Mouse (Mus musculus): ENCODE results near the gene Rep15. TPM values are rescaled to one million over a fixed set of nuclear protein-coding genes. Genes with fewer than 3 reads are reported as not detected.
A peak's percentile ranks its signal among the peaks of the same experiment; 100 is the strongest.

Gene Rep15
- polyA plus RNA-seq, 1 experiment from 2014 or later: 10.4 TPM

DNA sequence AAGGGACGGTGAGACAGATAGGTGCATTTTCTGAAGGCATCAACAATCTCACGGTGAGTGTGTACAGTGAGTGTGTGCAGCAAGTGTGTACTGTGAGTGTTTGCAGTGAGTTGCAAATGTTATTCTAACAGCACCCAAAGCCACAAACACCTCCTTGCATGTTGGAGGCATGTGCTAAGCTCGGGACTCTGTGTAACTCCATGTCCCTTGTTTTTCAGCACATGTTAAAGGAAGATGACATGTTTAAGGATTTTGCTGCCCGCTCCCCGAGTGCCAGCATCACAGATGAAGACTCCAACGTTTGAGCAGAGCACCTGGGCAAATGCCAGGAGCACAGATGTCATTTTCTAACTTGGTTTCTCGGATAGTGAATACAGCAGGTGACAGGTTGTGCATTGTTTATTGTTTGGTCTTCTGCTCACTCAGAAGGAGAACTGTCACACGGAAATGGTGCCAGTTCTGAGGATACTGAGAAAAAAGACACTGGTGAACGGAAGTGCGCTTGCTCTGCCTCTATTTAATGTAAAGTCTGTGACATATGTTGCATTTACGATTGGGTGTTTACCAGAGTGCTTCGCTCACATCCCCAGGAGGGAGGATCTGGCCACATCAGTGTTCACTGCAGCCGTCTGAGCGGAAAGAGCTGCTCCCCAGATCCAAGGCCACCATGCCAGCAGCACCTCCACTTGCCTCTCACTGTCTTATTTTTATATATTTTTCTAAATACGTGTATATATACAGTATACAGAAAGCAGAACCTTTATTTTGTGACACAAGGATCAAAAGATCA is 2.1 kb upstream of the Rep15 start:
- no peak overlapping the region for H3K4me3 ChIP-seq (ENCODE audit: low read depth, low read length)
- no peak for ATAC-seq
- H3K27me3 ChIP-seq (replicated peaks; ENCODE audit: control insufficient read depth, insufficient read depth, low read length): no peaks in the 10 kb centered on the region
- H3K9me3 ChIP-seq (ENCODE audit: control insufficient read depth): no peaks in the 10 kb centered on the region
- no peak overlapping the region for H3K27ac ChIP-seq (ENCODE audit: low read depth, low read length)
- H3K4me1 ChIP-seq (replicated peaks; ENCODE audit: control insufficient read depth, insufficient read depth, low read length): no peaks in the 10 kb centered on the region
- no peak for TF ChIP-seq CTCF (IDR thresholded peaks at IDR 0.05; ENCODE audit: low read depth)
- H3K4me2 ChIP-seq (replicated peaks; ENCODE audit: low read depth): no peak overlapping the region
- no peak overlapping the region for H3K9ac ChIP-seq (ENCODE audit: low read depth, low read length)
- WGBS: 88% methylated on average over 15 of the region's 15 CpGs
- peaks cover 48% of the 10 kb centered on the region for H3K36me3 ChIP-seq (ENCODE audit: control insufficient read depth, insufficient read depth)

DNA sequence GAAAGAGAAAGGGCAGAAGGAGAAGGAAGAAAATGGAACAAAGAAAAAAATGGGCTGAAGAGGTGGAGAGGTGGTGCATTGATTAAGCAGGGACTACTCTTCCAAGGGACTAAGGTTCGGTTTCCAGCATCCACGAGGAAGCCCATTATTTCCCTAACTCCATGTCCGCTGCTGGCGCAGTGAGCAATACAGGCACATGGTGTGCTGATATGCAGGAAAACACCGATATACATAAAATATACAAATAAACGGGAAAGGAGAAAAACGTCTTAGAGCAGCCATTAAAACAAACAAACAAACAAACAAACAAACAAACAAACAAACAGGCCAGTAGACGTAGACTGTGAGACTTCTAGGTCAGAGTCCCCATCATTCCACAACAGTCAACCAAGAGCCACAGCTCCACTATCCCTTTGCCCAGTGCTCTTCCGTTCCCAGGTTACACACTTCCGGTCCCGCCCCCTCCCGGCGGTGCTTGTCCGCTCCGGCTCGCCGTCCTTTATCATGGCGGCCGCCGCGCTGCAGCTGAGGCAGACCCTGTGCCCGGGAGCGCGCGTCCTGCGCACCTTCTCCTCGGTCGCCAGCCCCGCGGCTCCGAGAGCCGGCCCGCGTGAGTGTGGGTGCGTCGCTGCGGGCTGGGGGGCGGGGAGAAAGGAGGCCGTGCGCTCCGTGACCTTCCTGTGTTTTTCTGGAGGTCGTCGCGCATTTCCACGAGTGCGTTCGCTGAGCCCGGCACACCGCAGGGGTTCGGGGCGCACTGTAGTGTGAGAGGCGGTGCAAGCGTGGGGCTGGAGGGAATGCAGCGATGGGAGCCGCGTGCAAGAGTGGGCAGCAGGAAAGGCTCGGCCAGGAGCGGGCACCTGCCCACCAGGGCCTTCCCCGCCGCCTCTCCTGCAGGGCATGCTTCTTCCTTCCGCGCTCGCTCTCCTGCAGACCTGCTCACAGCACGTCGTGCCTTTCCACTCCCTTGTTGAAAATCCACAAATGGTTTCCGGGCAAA is 10.2 kb downstream of the Rep15 start, which contains the start of gene Mrps35:
TSS of gene Mrps35 (plus strand) at position 474 of the 1,000 bp plus-strand sequence.
- ATAC-seq: peak; percentile 98
- peaks cover 9% of the 10 kb centered on the region for H3K4me1 ChIP-seq (replicated peaks; ENCODE audit: control insufficient read depth, insufficient read depth, low read length)
- no peaks in the 10 kb centered on the region for H3K9me3 ChIP-seq (ENCODE audit: control insufficient read depth)
- H3K27ac ChIP-seq (ENCODE audit: low read depth, low read length): peak within 1 kb of the TSS; percentile 87
- H3K27me3 ChIP-seq (replicated peaks; ENCODE audit: control insufficient read depth, insufficient read depth, low read length): no peaks in the 10 kb centered on the region
- H3K4me2 ChIP-seq (replicated peaks; ENCODE audit: low read depth): peak within 1 kb of the TSS; percentile 77
- peak; percentile 40 for TF ChIP-seq CTCF (IDR thresholded peaks at IDR 0.05; ENCODE audit: low read depth)
- peak within 1 kb of the TSS; percentile 93 for H3K4me3 ChIP-seq (ENCODE audit: low read depth, low read length)
- peak within 1 kb of the TSS; percentile 96 for H3K9ac ChIP-seq (ENCODE audit: low read depth, low read length)
- 3% methylated on average over 65 of the region's 66 CpGs for WGBS
- H3K36me3 ChIP-seq (ENCODE audit: control insufficient read depth, insufficient read depth): peaks cover 15% of the 10 kb centered on the region; the same call in 1 of the 2 replicates

DNA sequence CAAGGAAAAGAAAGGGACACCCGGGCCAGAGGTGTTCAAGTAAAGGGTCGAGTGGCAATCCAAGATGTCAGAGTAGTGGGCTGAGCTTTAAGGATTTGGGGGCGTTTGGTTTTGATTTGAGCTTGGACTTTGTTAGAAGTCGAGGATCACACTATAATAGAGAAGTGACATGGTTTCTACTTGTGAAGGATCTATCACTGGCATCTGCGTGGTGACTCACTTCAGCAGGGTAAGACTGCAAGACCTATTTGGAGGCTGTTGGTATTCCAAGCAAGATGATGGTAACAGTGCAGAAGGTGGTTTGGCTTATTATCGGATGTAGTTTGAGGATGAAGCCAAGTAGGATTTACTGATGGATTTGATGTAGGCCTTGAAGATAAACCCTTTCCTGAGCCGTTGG is 11.2 kb downstream of the Rep15 start:
- 37% methylated on average over 7 of the region's 7 CpGs for WGBS
- Histone ChIP-seq H3K27me3 (replicated peaks; ENCODE audit: control insufficient read depth, insufficient read depth, low read length) (no peaks in the 10 kb centered on the region), H3K4me2 (replicated peaks; ENCODE audit: low read depth) (peak overlapping the region; percentile 77), H3K27ac (ENCODE audit: low read depth, low read length) (0 out of 2 replicates have a peak overlapping the region, but pooled peaks have one; percentile 87), H3K36me3 (ENCODE audit: control insufficient read depth, insufficient read depth) (peaks cover 22% of the 10 kb centered on the region), H3K4me3 (ENCODE audit: low read depth, low read length) (peak overlapping the region; percentile 93), H3K9ac (ENCODE audit: low read depth, low read length) (peak overlapping the region; percentile 96), H3K4me1 (replicated peaks; ENCODE audit: control insufficient read depth, insufficient read depth, low read length) (peaks cover 9% of the 10 kb centered on the region), H3K9me3 (ENCODE audit: control insufficient read depth) (no peaks in the 10 kb centered on the region)
- ATAC-seq: no peak
- TF ChIP-seq CTCF (IDR thresholded peaks at IDR 0.05; ENCODE audit: low read depth): no peak

DNA sequence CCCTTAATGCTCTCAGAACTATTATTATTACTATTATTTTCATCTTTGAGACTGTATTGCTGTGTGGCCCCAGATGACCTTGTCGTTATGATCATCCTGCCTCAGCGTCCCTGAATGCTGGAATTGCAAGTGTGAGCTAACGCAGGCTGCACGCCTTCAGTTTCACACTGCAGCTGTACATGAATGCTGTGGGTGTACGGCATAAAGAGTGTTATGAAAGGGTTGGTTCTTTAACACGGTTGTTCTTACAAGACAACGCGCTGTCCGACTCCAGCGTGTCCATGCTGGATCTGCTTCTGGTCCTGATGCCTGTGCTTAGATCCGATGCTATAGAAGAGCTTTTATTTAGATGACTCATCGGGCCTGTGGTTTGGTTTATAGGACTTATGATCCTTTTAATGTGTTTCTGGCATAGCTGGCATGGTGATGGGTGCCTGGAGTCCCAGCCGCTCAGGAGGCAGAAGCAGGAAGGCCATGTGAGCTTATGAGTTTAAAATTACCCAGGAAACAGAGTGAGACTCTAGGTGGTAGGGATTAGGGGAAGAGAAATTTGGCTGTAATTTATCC is 16.9 kb downstream of the Rep15 start:
- TF ChIP-seq CTCF (IDR thresholded peaks at IDR 0.05; ENCODE audit: low read depth): no peak
- Histone ChIP-seq H3K9ac (ENCODE audit: low read depth, low read length) (no peak overlapping the region), H3K4me2 (replicated peaks; ENCODE audit: low read depth) (no peak overlapping the region), H3K4me3 (ENCODE audit: low read depth, low read length) (no peak overlapping the region), H3K36me3 (ENCODE audit: control insufficient read depth, insufficient read depth) (peaks cover 56% of the 10 kb centered on the region), H3K9me3 (ENCODE audit: control insufficient read depth) (no peaks in the 10 kb centered on the region), H3K27ac (ENCODE audit: low read depth, low read length) (no peak overlapping the region), H3K4me1 (replicated peaks; ENCODE audit: control insufficient read depth, insufficient read depth, low read length) (no peaks in the 10 kb centered on the region), H3K27me3 (replicated peaks; ENCODE audit: control insufficient read depth, insufficient read depth, low read length) (no peaks in the 10 kb centered on the region)
- WGBS: 93% methylated on average over 13 of the region's 13 CpGs
- no peak for ATAC-seq

DNA sequence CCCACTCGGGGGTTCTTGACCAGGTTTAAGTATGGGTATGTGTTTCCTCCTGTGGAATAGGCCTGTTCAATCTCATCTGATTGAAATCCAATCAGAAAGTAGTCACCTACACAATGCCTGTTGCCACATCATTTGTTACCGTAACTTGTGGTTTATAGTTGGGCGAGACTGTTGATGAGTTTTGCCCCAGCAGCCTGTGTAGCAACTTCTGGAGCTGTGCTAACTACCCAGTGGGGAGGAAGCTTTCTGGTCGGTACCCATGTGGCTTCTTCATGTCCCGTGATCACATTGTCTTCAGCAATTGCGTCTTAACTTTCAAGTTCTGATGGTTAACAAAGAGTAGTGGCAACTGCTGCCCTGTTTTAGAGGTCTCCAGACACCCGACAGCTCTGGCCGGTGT is 19.3 kb downstream of the Rep15 start:
- no peaks in the 10 kb centered on the region for H3K27me3 ChIP-seq (replicated peaks; ENCODE audit: control insufficient read depth, insufficient read depth, low read length)
- H3K9me3 ChIP-seq (ENCODE audit: control insufficient read depth): no peaks in the 10 kb centered on the region
- ATAC-seq: no peak

More for the DNA sequence above, 19.3 kb downstream of the Rep15 start:
- Histone ChIP-seq H3K9ac (ENCODE audit: low read depth, low read length) (no peak overlapping the region), H3K4me2 (replicated peaks; ENCODE audit: low read depth) (no peak overlapping the region), H3K27ac (ENCODE audit: low read depth, low read length) (no peak overlapping the region), H3K36me3 (ENCODE audit: control insufficient read depth, insufficient read depth) (peaks cover 66% of the 10 kb centered on the region), H3K4me1 (replicated peaks; ENCODE audit: control insufficient read depth, insufficient read depth, low read length) (no peaks in the 10 kb centered on the region), H3K4me3 (ENCODE audit: low read depth, low read length) (no peak overlapping the region)
- TF ChIP-seq CTCF (IDR thresholded peaks at IDR 0.05; ENCODE audit: low read depth): no peak
- WGBS: 96% methylated on average over 8 of the region's 8 CpGs
